Mouse (Mus musculus): ENCODE measurements around the gene Sp110. TPM values are rescaled to one million over a fixed set of nuclear protein-coding genes. Genes with fewer than 3 reads are reported as not detected.
"Not testable (repeated sequence)": the region's sequence is repeated elsewhere in the genome, so short reads cannot be mapped to it uniquely, and the experiment has no call there.

Gene Sp110
- total RNA-seq, 2 experiments from 2014 or later, result 131 to 141 TPM

DNA sequence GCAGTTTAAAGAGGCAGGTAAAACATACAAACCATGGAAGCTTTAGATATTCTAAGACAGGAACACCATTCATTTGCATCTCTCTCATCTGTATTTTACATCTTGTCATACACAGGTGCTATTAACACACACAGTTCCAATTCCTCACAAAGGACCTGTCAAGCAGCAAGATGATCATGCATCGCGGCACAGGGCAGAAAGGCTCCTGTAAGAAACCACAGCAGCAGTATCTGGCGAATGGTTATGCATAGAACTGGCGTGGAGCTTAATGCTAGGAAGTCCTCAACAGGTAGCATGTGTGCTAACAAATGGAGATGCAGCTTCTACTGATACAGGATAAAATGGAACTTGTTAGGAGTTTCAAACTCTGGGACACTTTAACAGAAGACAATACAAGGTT lies 43.4 kb downstream of the Sp110 start:
- ATAC-seq (ENCODE audit: poor library complexity, severe bottlenecking), result not testable (repeated sequence)

DNA sequence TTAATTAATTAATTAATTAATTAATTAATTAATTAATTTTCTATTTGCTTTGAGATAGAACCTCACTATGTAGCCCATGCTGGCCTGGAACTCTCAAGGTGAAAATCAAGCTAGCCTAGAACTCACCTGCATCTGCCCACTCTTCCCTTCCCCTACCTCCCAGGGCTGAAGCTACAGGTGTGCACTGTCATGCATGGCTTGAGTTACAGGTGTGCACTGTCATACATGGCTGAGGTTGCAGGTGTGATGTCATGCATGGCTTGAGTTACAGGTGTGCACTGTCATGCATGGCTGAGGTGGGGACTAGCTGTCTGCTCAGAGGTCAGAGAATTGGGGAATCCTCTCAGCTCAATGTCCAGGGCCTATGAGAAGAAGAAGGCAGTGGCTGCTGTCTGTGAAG lies 52.2 kb downstream of the Sp110 start:
- ATAC-seq (ENCODE audit: poor library complexity, severe bottlenecking), result not testable (repeated sequence)

DNA sequence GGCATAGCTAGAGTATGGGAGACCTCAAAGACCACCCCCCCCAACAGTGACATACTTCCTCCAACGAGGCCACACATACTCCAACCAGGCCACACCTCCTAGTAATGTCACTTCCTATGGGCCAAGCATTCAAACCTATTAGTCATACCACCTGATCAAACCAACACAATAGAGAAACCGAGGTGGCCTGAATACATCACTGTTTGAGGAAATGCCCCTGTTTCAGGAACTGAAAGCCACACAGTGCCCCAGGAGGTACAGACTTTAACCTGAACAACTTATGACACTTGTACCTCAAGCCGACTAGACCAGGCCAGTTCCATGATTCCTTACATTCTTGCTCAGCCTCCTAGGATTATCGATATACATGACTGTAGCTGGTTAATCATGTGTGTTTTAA lies 54.8 kb downstream of the Sp110 start:
- ATAC-seq (ENCODE audit: poor library complexity, severe bottlenecking), result not testable (repeated sequence)

DNA sequence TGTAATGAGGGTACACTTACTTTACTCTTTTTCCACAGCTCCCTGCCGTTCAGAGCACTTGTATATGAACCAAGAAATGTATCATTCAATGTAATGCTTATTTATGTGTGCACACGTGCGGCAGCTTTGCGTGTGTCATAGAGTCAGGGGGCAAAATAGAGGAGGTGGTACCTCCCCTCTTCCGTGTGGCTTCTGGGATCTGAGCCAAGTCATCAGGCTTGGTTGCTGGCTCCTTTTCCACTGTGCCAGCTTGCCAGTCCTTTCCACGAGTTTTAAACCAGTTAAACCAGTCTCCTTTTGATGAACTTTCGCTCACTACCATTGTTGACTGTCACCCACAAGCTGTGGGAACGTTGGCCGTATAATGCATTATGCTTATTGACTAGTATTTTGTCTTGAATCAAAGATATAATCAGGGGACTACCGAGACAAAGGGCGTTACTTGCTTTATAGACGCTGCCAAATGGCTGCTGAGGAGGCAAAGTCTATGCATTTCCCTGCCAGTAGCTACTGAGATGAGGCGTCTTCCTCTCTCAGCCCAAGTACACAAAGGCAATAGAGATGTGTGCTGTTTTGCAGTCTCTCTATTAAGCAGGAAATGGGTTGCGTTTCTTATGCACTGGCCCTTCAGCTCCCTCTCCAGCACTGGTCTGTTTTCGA lies 70.0 kb downstream of the Sp110 start:
- not testable (repeated sequence) for ATAC-seq (ENCODE audit: poor library complexity, severe bottlenecking)

Other genes starting within 250 kb of the Sp110 start
- gene G530012D18Rik, start 23.1 kb downstream of the Sp110 start, total RNA-seq (2015), result not detected in 2 replicates
- not detected in 2 replicates for gene G530012D18Rik, start 23.1 kb downstream of the Sp110 start, total RNA-seq (2017)
- gene Sp140, start 1.6 kb upstream of the Sp110 start, total RNA-seq (2015), result 119 and 141 TPM in 2 replicates
- gene Sp140, start 1.6 kb upstream of the Sp110 start, total RNA-seq (2017), result 124 and 130 TPM in 2 replicates
- gene Sp100, start 51.2 kb upstream of the Sp110 start, total RNA-seq (2015), result 477 and 499 TPM in 2 replicates
- 247 and 313 TPM in 2 replicates for gene Sp100, start 51.2 kb upstream of the Sp110 start, total RNA-seq (2017)
- 59.3 and 63.8 TPM in 2 replicates for gene A630001G21Rik, start 179.8 kb upstream of the Sp110 start, total RNA-seq (2015)
- gene A630001G21Rik, start 179.8 kb upstream of the Sp110 start, total RNA-seq (2017), result 51.5 and 56.9 TPM in 2 replicates
- gene Cab39, start 194.6 kb upstream of the Sp110 start, total RNA-seq (2015), result 64.3 and 74.3 TPM in 2 replicates
- 112 and 115 TPM in 2 replicates for gene Cab39, start 194.6 kb upstream of the Sp110 start, total RNA-seq (2017)